Mouse (Mus musculus) cortical plate, adult 2 months (tissue): ENCODE measurements around the gene Eif2s1. TPM values are rescaled to one million over a fixed set of nuclear protein-coding genes. Genes with fewer than 3 reads are reported as not detected.

Source experiments
- H3K27ac ChIP-seq: fragments of 200-500 bp; 2 replicates; pipeline ENCODE4 v1.5.1; 2012; ENCODE audit warnings: low read length, control low read depth, inconsistent platforms; ENCODE audit not compliant: insufficient read depth
- H3K4me1 ChIP-seq: fragments of 200-500 bp; 2 replicates; pipeline ENCODE4 v1.6.1; 2011; ENCODE audit warnings: low read length; ENCODE audit not compliant: control insufficient read depth, insufficient read depth
- H3K4me3 ChIP-seq: fragments of 200-500 bp; 2 replicates; pipeline ENCODE4 v1.5.1; 2011; ENCODE audit warnings: mild to moderate bottlenecking, low read length, control low read depth; ENCODE audit not compliant: insufficient read depth
- CTCF ChIP-seq: fragments of 200-500 bp; IDR thresholded peaks from 2 replicates; pipeline ENCODE4 v1.5.1; 2011; ENCODE audit warnings: mild to moderate bottlenecking, control low read depth, low read length; ENCODE audit not compliant: insufficient read depth; ENCODE audit errors: extremely low read depth
- POLR2A ChIP-seq: fragments of 200-500 bp; IDR thresholded peaks from 2 replicates; pipeline ENCODE4 v1.6.1; 2011; ENCODE audit warnings: mild to moderate bottlenecking, low read length, control low read depth; ENCODE audit not compliant: insufficient read depth; ENCODE audit errors: extremely low read depth
- polyA plus RNA-seq: library from polyadenylated mRNA; depleted of rRNA; stranded (reverse); fragments of >200 nt; gene quantifications from 2 replicates; pipeline ENCODE4 v1.2.3, GENCODE M21; 2012

The Eif2s1 gene
- polyA plus RNA-seq, 1 experiment = 27.2 TPM

DNA sequence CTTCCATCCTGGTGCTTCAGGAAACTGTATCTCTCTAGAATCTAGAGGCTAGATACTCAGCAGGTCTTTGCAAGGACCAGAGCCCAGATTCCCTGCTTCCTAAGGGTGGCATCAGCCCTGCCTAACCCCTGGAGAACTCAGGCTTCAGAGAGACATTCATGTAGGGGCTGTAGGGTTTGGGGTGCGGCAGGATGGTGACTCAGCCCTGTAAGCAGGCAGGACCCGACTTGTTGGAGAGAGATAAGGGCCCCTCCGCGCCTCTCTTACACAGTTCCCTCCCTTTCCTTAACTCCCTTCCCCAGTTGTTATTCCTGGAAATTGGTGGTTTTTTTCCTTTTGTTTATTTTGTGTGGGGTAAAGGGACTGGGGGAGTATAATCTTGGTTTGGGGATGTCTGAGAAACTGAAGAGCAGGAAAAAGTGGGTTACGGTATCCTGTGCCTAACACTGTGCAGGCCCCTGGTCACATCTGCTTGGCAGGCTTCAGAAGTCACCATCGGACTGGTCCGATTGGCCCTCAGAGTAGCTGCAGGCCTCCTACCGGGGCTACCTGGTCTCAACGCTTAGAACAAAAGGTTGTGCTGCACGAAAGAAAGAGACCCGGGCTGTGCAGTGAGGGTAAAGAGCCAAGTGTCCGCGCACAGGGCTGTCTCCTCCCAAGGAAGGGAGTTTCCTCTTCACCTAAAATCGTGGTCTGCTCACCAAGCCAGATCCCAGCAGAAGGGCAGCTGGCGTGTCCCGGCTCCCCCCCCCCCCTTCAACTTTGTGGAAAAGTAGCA lies 49.3 kb downstream of the Eif2s1 start:
- Histone ChIP-seq H3K4me3 (no peak overlapping the region), H3K27ac (no peak overlapping the region)

GRCm38 (mm10) chr12:78911707-78912417 lies 50.2 kb downstream of the Eif2s1 start:
- 0 out of 2 replicates have a peak, but pooled peaks cover 2% of the 10 kb centered on the region for H3K4me1 ChIP-seq
- peak overlapping the region; percentile 12; the same call in 1 of the 2 replicates for H3K4me3 ChIP-seq

More for the DNA sequence above, 49.3 kb downstream of the Eif2s1 start:
- 0 out of 2 replicates have a peak, but pooled peaks cover 2% of the 10 kb centered on the region for H3K4me1 ChIP-seq
- TF ChIP-seq CTCF (no peak), POLR2A (no peak)

GRCm38 (mm10) chr12:78914458-78914857 lies 52.8 kb downstream of the Eif2s1 start:
- Histone ChIP-seq H3K27ac (no peak overlapping the region), H3K4me1 (0 out of 2 replicates have a peak, but pooled peaks cover 2% of the 10 kb centered on the region), H3K4me3 (no peak overlapping the region)
- TF ChIP-seq POLR2A (no peak), CTCF (no peak)

More at GRCm38 (mm10) chr12:78911707-78912417, 50.2 kb downstream of the Eif2s1 start:
- no peak overlapping the region for H3K27ac ChIP-seq
- TF ChIP-seq POLR2A (no peak), CTCF (no peak)

DNA sequence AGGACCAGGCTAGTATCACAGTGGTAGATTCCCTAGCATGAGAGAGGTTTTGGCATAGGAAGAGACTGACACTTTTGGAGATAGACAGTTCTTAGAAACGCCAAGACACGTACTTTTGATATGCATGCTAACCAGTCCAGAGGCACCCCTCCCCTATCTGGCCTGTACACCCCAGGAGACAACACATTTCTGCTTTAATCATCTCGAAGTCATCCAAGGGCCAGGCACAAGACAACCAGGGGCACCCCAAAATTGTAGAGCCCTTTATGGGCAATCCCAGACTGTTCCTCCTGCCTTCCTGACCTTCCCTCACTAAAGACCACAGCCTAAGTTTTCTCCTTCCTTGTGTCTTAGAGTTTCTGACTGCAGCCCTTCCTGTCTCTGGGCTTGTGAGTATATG lies 53.9 kb downstream of the Eif2s1 start:
- no peak for TF ChIP-seq CTCF
- TF ChIP-seq POLR2A = no peak
- no peak overlapping the region for H3K4me3 ChIP-seq
- 0 out of 2 replicates have a peak, but pooled peaks cover 2% of the 10 kb centered on the region for H3K4me1 ChIP-seq
- H3K27ac ChIP-seq = no peak overlapping the region

DNA sequence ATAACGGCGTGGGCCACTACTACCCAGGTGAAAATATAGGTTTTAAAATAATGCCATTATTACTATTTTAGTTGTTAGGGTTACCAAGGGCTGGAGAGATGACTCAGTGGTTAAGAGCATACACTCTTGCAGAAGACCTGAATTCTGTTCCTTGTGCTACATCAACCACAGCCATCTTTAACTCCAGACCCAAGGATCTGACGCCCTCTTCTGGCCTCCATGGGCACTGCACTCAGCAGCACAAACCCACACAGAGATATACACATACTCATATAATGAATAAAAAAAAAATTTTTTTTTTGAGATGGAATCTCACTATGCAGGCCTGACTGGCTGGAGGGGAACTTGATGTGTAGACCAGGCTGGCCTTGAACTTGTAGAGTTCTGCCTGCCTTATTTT lies 54.7 kb downstream of the Eif2s1 start:
- no peak for TF ChIP-seq CTCF
- TF ChIP-seq POLR2A = no peak
- Histone ChIP-seq H3K4me1 (0 out of 2 replicates have a peak, but pooled peaks cover 2% of the 10 kb centered on the region), H3K4me3 (no peak overlapping the region), H3K27ac (no peak overlapping the region)

- no peak overlapping the region for H3K4me3 ChIP-seq
- TF ChIP-seq CTCF = peak; percentile 87
- no peak for TF ChIP-seq POLR2A
- H3K27ac ChIP-seq = no peak overlapping the region
- no peaks in the 10 kb centered on the region for H3K4me1 ChIP-seq
These were observed 56.8 kb downstream of the Eif2s1 start for GRCm38 (mm10) chr12:78918227-78919078.

- H3K27ac ChIP-seq = no peak overlapping the region
- H3K4me3 ChIP-seq = no peak overlapping the region
- TF ChIP-seq POLR2A = no peak
- TF ChIP-seq CTCF = peak; percentile 98
- no peaks in the 10 kb centered on the region for H3K4me1 ChIP-seq
These were observed 57.6 kb downstream of the Eif2s1 start for GRCm38 (mm10) chr12:78919079-78919712.

- no peak for TF ChIP-seq CTCF
- TF ChIP-seq POLR2A = no peak
- no peaks in the 10 kb centered on the region for H3K4me1 ChIP-seq
- H3K27ac ChIP-seq = no peak overlapping the region
- no peak overlapping the region for H3K4me3 ChIP-seq
These were observed 59.8 kb downstream of the Eif2s1 start for GRCm38 (mm10) chr12:78921421-78921820.
